Mouse (Mus musculus) kidney, embryonic 16.5 days (tissue): ENCODE results near the gene Lrrc15. TPM values are rescaled to one million over a fixed set of nuclear protein-coding genes. Genes with fewer than 3 reads are reported as not detected.
A peak's percentile ranks its signal among the peaks of the same experiment; 100 is the strongest.

Experiments
- ATAC-seq: fragments of 200-750 bp; cut with Nextera tagmentation; 2 replicates; pipeline ENCODE4 v1.8.0; 2017; ENCODE audit warnings: moderate TSS enrichment; ENCODE audit not compliant: low FRiP score, low TSS enrichment
- H3K27ac ChIP-seq: fragments of 300-500 bp; sonication (generic); 2 replicates; pipeline ENCODE4 v1.5.1; 2014; ENCODE audit warnings: low read length
- H3K27me3 ChIP-seq: fragments of 300-500 bp; sonication (generic); 2 replicates; pipeline ENCODE4 v1.6.1; 2014; ENCODE audit warnings: low read length, control low read depth, mixed read lengths; ENCODE audit not compliant: insufficient read depth
- H3K36me3 ChIP-seq: fragments of 300-500 bp; sonication (generic); 2 replicates; pipeline ENCODE4 v1.6.1; 2014; ENCODE audit warnings: low read length, control low read depth, mixed read lengths; ENCODE audit not compliant: insufficient read depth
- H3K4me1 ChIP-seq: fragments of 300-500 bp; sonication (generic); 2 replicates; pipeline ENCODE4 v1.6.1; 2014; ENCODE audit warnings: low read length, control low read depth, mixed read lengths; ENCODE audit not compliant: insufficient read depth
- H3K4me2 ChIP-seq: fragments of 300-500 bp; sonication (generic); replicated peaks from 2 replicates; pipeline ENCODE4 v1.6.1; 2014; ENCODE audit warnings: low read depth, low read length
- H3K4me3 ChIP-seq: fragments of 300-500 bp; sonication (generic); 2 replicates; pipeline ENCODE4 v1.5.1; 2014; ENCODE audit warnings: mild to moderate bottlenecking, low read length
- H3K9ac ChIP-seq: fragments of 300-500 bp; sonication (generic); replicated peaks from 2 replicates; pipeline ENCODE4 v1.6.1; 2014; ENCODE audit warnings: low read length
- H3K9me3 ChIP-seq: fragments of 300-500 bp; sonication (generic); 2 replicates; pipeline ENCODE4 v1.6.1; 2016; ENCODE audit warnings: low read length, control low read depth
- WGBS: fragments of 180-500 bp; shearing (Covaris S2); extraction: QIAGEN DNeasy Blood & Tissue Kit; methylation state at CpG from one replicate; pipeline ENCODE4 v1.1.7; 2014; 5-methylcytosine and 5-hydroxymethylcytosine counted together
- polyA plus RNA-seq: library from polyadenylated mRNA; unstranded; fragments of >200 nt; fragmentation: Nextera tagmentation; extraction: Ambion mirVana; gene quantifications from 2 replicates; pipeline ENCODE4 v1.2.1, GENCODE M21; 2015

Gene Lrrc15
- polyA plus RNA-seq, 1 experiment from 2014 or later = 1.7 TPM

- peaks cover 3% of the 10 kb centered on the region; the same call in 1 of the 2 replicates for H3K27me3 ChIP-seq
- no peak overlapping the region for H3K27ac ChIP-seq
- no peak for ATAC-seq
- H3K9me3 ChIP-seq = no peaks in the 10 kb centered on the region
- no peaks in the 10 kb centered on the region for H3K36me3 ChIP-seq
- H3K4me1 ChIP-seq = peaks cover 20% of the 10 kb centered on the region
- H3K4me2 ChIP-seq = no peak overlapping the region
- H3K4me3 ChIP-seq = no peak overlapping the region
- H3K9ac ChIP-seq = no peak overlapping the region
- 45% methylated on average over 13 of the region's 13 CpGs for WGBS
These were observed 51.0 kb downstream of the Lrrc15 start for GRCm38 (mm10) chr16:30231882-30232604.

DNA sequence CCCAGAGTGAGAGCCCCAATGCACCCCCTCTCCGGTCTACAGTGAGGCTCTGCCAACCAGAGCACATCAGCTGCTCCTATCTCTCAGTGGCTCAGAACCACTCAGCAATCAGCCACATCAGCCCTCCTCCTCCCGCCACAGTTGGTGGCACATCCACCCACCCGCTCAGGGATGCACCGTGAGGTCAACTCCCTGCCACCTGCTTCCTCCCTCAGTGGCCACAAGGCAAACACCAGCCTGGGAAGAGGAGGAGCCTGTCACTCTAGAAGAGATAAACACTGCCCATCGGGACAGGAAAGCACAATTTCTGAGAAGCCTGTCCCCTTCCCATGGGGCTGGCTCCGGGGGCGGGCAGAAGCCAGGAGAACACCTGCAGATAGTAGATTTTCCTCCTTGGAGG is 55.7 kb downstream of the Lrrc15 start:
- H3K4me2 ChIP-seq = no peak overlapping the region
- no peak overlapping the region for H3K4me3 ChIP-seq
- 9% methylated on average over 7 of the region's 7 CpGs for WGBS
- peaks cover 12% of the 10 kb centered on the region for H3K4me1 ChIP-seq
- no peak overlapping the region for H3K9ac ChIP-seq
- no peaks in the 10 kb centered on the region for H3K27me3 ChIP-seq
- no peaks in the 10 kb centered on the region for H3K36me3 ChIP-seq
- 0 out of 2 replicates have a peak overlapping the region, but pooled peaks have one; percentile 25 for H3K27ac ChIP-seq
- ATAC-seq = peak; percentile 91
- H3K9me3 ChIP-seq = no peaks in the 10 kb centered on the region

- no peak overlapping the region for H3K9ac ChIP-seq
- no peaks in the 10 kb centered on the region for H3K36me3 ChIP-seq
- H3K27ac ChIP-seq = no peak overlapping the region
- no peaks in the 10 kb centered on the region for H3K9me3 ChIP-seq
- 70% methylated on average over 13 of the region's 13 CpGs for WGBS
- peaks cover 9% of the 10 kb centered on the region; the same call in 1 of the 2 replicates for H3K4me1 ChIP-seq
- 0 out of 2 replicates have a peak, but pooled peaks cover 3% of the 10 kb centered on the region for H3K27me3 ChIP-seq
- no peak overlapping the region for H3K4me2 ChIP-seq
- no peak for ATAC-seq
- H3K4me3 ChIP-seq = no peak overlapping the region
These were observed 61.8 kb downstream of the Lrrc15 start for GRCm38 (mm10) chr16:30221161-30221782.

Other genes starting within 250 kb of the Lrrc15 start
- 45.5 and 45.7 TPM in 2 replicates for gene Hes1, start 218.9 kb downstream of the Lrrc15 start, polyA plus RNA-seq
- not detected in 2 replicates for gene Cpn2, start 15.8 kb downstream of the Lrrc15 start, polyA plus RNA-seq
- gene Gp5, start 27.5 kb upstream of the Lrrc15 start, polyA plus RNA-seq = 0.41 and 0.58 TPM in 2 replicates
- 8.4 and 11.7 TPM in 2 replicates for gene Atp13a3, start 122.7 kb upstream of the Lrrc15 start, polyA plus RNA-seq